Mouse (Mus musculus): Measurements from ENCODE around the gene Smbd1. TPM values are rescaled to one million over a fixed set of nuclear protein-coding genes. Genes with fewer than 3 reads are reported as not detected.

The Smbd1 gene
- total RNA-seq, 2 experiments from 2014 or later = not detected

Other genes with a start within 250 kb of the Smbd1 start
- 2,179 and 2,513 TPM in 2 replicates for gene Tfrc, start 201.6 kb downstream of the Smbd1 start, total RNA-seq (2015; ENCODE audit: low replicate concordance)
- 2,141 and 2,792 TPM in 2 replicates for gene Tfrc, start 201.6 kb downstream of the Smbd1 start, total RNA-seq (2017; ENCODE audit: low replicate concordance)
- 124 and 134 TPM in 2 replicates for gene Tnk2, start 166.6 kb downstream of the Smbd1 start, total RNA-seq (2015; ENCODE audit: low replicate concordance)
- gene Tnk2, start 166.6 kb downstream of the Smbd1 start, total RNA-seq (2017; ENCODE audit: low replicate concordance) = 62.9 and 115 TPM in 2 replicates
- gene Muc4, start 74.6 kb downstream of the Smbd1 start, total RNA-seq (2015; ENCODE audit: low replicate concordance) = not detected in 2 replicates
- not detected in 2 replicates for gene Muc4, start 74.6 kb downstream of the Smbd1 start, total RNA-seq (2017; ENCODE audit: low replicate concordance)
- not detected in 2 replicates for gene Muc20, start 13.0 kb downstream of the Smbd1 start, total RNA-seq (2015; ENCODE audit: low replicate concordance)
- gene Muc20, start 13.0 kb downstream of the Smbd1 start, total RNA-seq (2017; ENCODE audit: low replicate concordance) = not detected in 2 replicates
- 5.8 and 11.3 TPM in 2 replicates for gene Fyttd1, start 67.0 kb upstream of the Smbd1 start, total RNA-seq (2015; ENCODE audit: low replicate concordance)
- 7.4 and 19.7 TPM in 2 replicates for gene Fyttd1, start 67.0 kb upstream of the Smbd1 start, total RNA-seq (2017; ENCODE audit: low replicate concordance)
- gene Rubcn, start 67.3 kb upstream of the Smbd1 start, total RNA-seq (2015; ENCODE audit: low replicate concordance) = 6.5 and 13.0 TPM in 2 replicates
- gene Rubcn, start 67.3 kb upstream of the Smbd1 start, total RNA-seq (2017; ENCODE audit: low replicate concordance) = 6.0 and 7.9 TPM in 2 replicates
- gene Lrch3, start 103.6 kb upstream of the Smbd1 start, total RNA-seq (2015; ENCODE audit: low replicate concordance) = 12.6 and 17.6 TPM in 2 replicates
- gene Lrch3, start 103.6 kb upstream of the Smbd1 start, total RNA-seq (2017; ENCODE audit: low replicate concordance) = 19.9 and 22.3 TPM in 2 replicates
- not detected in 2 replicates for gene Iqcg, start 245.7 kb upstream of the Smbd1 start, total RNA-seq (2015; ENCODE audit: low replicate concordance)
- under 0.01 TPM in 1 of 2 replicates, not detected in the other for gene Iqcg, start 245.7 kb upstream of the Smbd1 start, total RNA-seq (2017; ENCODE audit: low replicate concordance)
- gene Rpl35a, start 246.0 kb upstream of the Smbd1 start, total RNA-seq (2015; ENCODE audit: low replicate concordance) = 809 and 822 TPM in 2 replicates
- 235 and 511 TPM in 2 replicates for gene Rpl35a, start 246.0 kb upstream of the Smbd1 start, total RNA-seq (2017; ENCODE audit: low replicate concordance)